Mouse (Mus musculus): Measurements from ENCODE around the gene Mpp2. TPM values are rescaled to one million over a fixed set of nuclear protein-coding genes. Genes with fewer than 3 reads are reported as not detected.
A peak's percentile ranks its signal among the peaks of the same experiment; 100 is the strongest.

Gene Mpp2
- polyA plus RNA-seq, 1 experiment from 2014 or later, result 24.1 TPM

GRCm38 (mm10) chr11:102084159-102084558, 4.2 kb downstream of the Mpp2 start:
- 14% methylated on average over 7 of the region's 7 CpGs for WGBS
- Histone ChIP-seq H3K36me3 (ENCODE audit: control insufficient read depth, insufficient read depth) (peaks cover 2% of the 10 kb centered on the region; the same call in 1 of the 2 replicates), H3K27me3 (replicated peaks; ENCODE audit: control insufficient read depth, insufficient read depth, low read length) (no peaks in the 10 kb centered on the region)

GRCm38 (mm10) chr11:102083193-102083592, 5.1 kb downstream of the Mpp2 start:
- WGBS, result 34% methylated on average over 4 of the region's 4 CpGs
- peaks cover 34% of the 10 kb centered on the region for H3K4me1 ChIP-seq (replicated peaks; ENCODE audit: control insufficient read depth, insufficient read depth, low read length)
- H3K27me3 ChIP-seq (replicated peaks; ENCODE audit: control insufficient read depth, insufficient read depth, low read length), result no peaks in the 10 kb centered on the region
- H3K9ac ChIP-seq (replicated peaks; ENCODE audit: low read depth, low read length), result no peak overlapping the region
- no peaks in the 10 kb centered on the region for H3K9me3 ChIP-seq (ENCODE audit: control insufficient read depth, low read length)
- ATAC-seq, result no peak
- no peak overlapping the region for H3K4me2 ChIP-seq (ENCODE audit: low read length)
- H3K27ac ChIP-seq (ENCODE audit: low read length), result no peak overlapping the region
- H3K36me3 ChIP-seq (ENCODE audit: control insufficient read depth, insufficient read depth), result peaks cover 2% of the 10 kb centered on the region; the same call in 1 of the 2 replicates
- no peak overlapping the region for H3K4me3 ChIP-seq (replicated peaks; ENCODE audit: low read length)

More at GRCm38 (mm10) chr11:102084159-102084558, 4.2 kb downstream of the Mpp2 start:
- H3K4me2 ChIP-seq (ENCODE audit: low read length), result no peak overlapping the region
- no peaks in the 10 kb centered on the region for H3K9me3 ChIP-seq (ENCODE audit: control insufficient read depth, low read length)
- H3K4me3 ChIP-seq (replicated peaks; ENCODE audit: low read length), result no peak overlapping the region
- H3K4me1 ChIP-seq (replicated peaks; ENCODE audit: control insufficient read depth, insufficient read depth, low read length), result peaks cover 39% of the 10 kb centered on the region
- no peak for ATAC-seq
- H3K27ac ChIP-seq (ENCODE audit: low read length), result no peak overlapping the region
- no peak overlapping the region for H3K9ac ChIP-seq (replicated peaks; ENCODE audit: low read depth, low read length)

- H3K9me3 ChIP-seq (ENCODE audit: control insufficient read depth, low read length), result no peaks in the 10 kb centered on the region
- H3K4me2 ChIP-seq (ENCODE audit: low read length), result peak overlapping the region; percentile 97
- peak overlapping the region; percentile 76 for H3K9ac ChIP-seq (replicated peaks; ENCODE audit: low read depth, low read length)
- under 1% methylated on average over 18 of the region's 18 CpGs for WGBS
- peaks cover 34% of the 10 kb centered on the region for H3K4me1 ChIP-seq (replicated peaks; ENCODE audit: control insufficient read depth, insufficient read depth, low read length)
- peaks cover 2% of the 10 kb centered on the region; the same call in 1 of the 2 replicates for H3K36me3 ChIP-seq (ENCODE audit: control insufficient read depth, insufficient read depth)
- no peaks in the 10 kb centered on the region for H3K27me3 ChIP-seq (replicated peaks; ENCODE audit: control insufficient read depth, insufficient read depth, low read length)
- H3K4me3 ChIP-seq (replicated peaks; ENCODE audit: low read length), result peak overlapping the region; percentile 53
- no peak overlapping the region for H3K27ac ChIP-seq (ENCODE audit: low read length)
- ATAC-seq, result peak; percentile 90
Observed at GRCm38 (mm10) chr11:102082322-102082721, 6.0 kb downstream of the Mpp2 start.

GRCm38 (mm10) chr11:102073722-102074121, 14.6 kb downstream of the Mpp2 start:
- no peaks in the 10 kb centered on the region for H3K9me3 ChIP-seq (ENCODE audit: control insufficient read depth, low read length)
- 82% methylated on average over 14 of the region's 14 CpGs for WGBS
- no peak overlapping the region for H3K4me3 ChIP-seq (replicated peaks; ENCODE audit: low read length)
- ATAC-seq, result no peak
- H3K9ac ChIP-seq (replicated peaks; ENCODE audit: low read depth, low read length), result no peak overlapping the region
- H3K27ac ChIP-seq (ENCODE audit: low read length), result no peak overlapping the region
- no peaks in the 10 kb centered on the region for H3K27me3 ChIP-seq (replicated peaks; ENCODE audit: control insufficient read depth, insufficient read depth, low read length)
- no peaks in the 10 kb centered on the region for H3K36me3 ChIP-seq (ENCODE audit: control insufficient read depth, insufficient read depth)
- no peak overlapping the region for H3K4me2 ChIP-seq (ENCODE audit: low read length)
- H3K4me1 ChIP-seq (replicated peaks; ENCODE audit: control insufficient read depth, insufficient read depth, low read length), result peaks cover 10% of the 10 kb centered on the region

GRCm38 (mm10) chr11:102072729-102073128, 15.6 kb downstream of the Mpp2 start:
- Histone ChIP-seq H3K36me3 (ENCODE audit: control insufficient read depth, insufficient read depth) (no peaks in the 10 kb centered on the region), H3K4me3 (replicated peaks; ENCODE audit: low read length) (no peak overlapping the region), H3K4me1 (replicated peaks; ENCODE audit: control insufficient read depth, insufficient read depth, low read length) (peaks cover 12% of the 10 kb centered on the region), H3K27me3 (replicated peaks; ENCODE audit: control insufficient read depth, insufficient read depth, low read length) (no peaks in the 10 kb centered on the region), H3K4me2 (ENCODE audit: low read length) (no peak overlapping the region), H3K27ac (ENCODE audit: low read length) (no peak overlapping the region), H3K9me3 (ENCODE audit: control insufficient read depth, low read length) (no peaks in the 10 kb centered on the region), H3K9ac (replicated peaks; ENCODE audit: low read depth, low read length) (no peak overlapping the region)
- no peak for ATAC-seq
- 84% methylated on average over 5 of the region's 5 CpGs for WGBS

GRCm38 (mm10) chr11:102070426-102070825, 17.9 kb downstream of the Mpp2 start:
- H3K9me3 ChIP-seq (ENCODE audit: control insufficient read depth, low read length), result no peaks in the 10 kb centered on the region
- peak overlapping the region; percentile 35 for H3K4me2 ChIP-seq (ENCODE audit: low read length)
- no peak for ATAC-seq
- no peaks in the 10 kb centered on the region for H3K36me3 ChIP-seq (ENCODE audit: control insufficient read depth, insufficient read depth)
- H3K27ac ChIP-seq (ENCODE audit: low read length), result peak overlapping the region; percentile 9
- no peak overlapping the region for H3K4me3 ChIP-seq (replicated peaks; ENCODE audit: low read length)
- WGBS, result 3% methylated on average over 13 of the region's 13 CpGs
- H3K27me3 ChIP-seq (replicated peaks; ENCODE audit: control insufficient read depth, insufficient read depth, low read length), result no peaks in the 10 kb centered on the region
- no peak overlapping the region; the same call in 1 of the 2 replicates for H3K9ac ChIP-seq (replicated peaks; ENCODE audit: low read depth, low read length)
- peaks cover 12% of the 10 kb centered on the region for H3K4me1 ChIP-seq (replicated peaks; ENCODE audit: control insufficient read depth, insufficient read depth, low read length)

- Histone ChIP-seq H3K36me3 (ENCODE audit: control insufficient read depth, insufficient read depth) (no peaks in the 10 kb centered on the region), H3K27ac (ENCODE audit: low read length) (peak overlapping the region; percentile 48), H3K4me3 (replicated peaks; ENCODE audit: low read length) (no peak overlapping the region), H3K9me3 (ENCODE audit: control insufficient read depth, low read length) (no peaks in the 10 kb centered on the region), H3K9ac (replicated peaks; ENCODE audit: low read depth, low read length) (no peak overlapping the region), H3K4me2 (ENCODE audit: low read length) (peak overlapping the region; percentile 35; the same call in 1 of the 2 replicates), H3K4me1 (replicated peaks; ENCODE audit: control insufficient read depth, insufficient read depth, low read length) (peaks cover 12% of the 10 kb centered on the region), H3K27me3 (replicated peaks; ENCODE audit: control insufficient read depth, insufficient read depth, low read length) (no peaks in the 10 kb centered on the region)
- WGBS, result 47% methylated on average over 11 of the region's 11 CpGs
- peak; percentile 67; the same call in 1 of the 2 replicates for ATAC-seq
Observed at GRCm38 (mm10) chr11:102069633-102070032, 18.7 kb downstream of the Mpp2 start.

GRCm38 (mm10) chr11:102068969-102069368, 19.3 kb downstream of the Mpp2 start:
- no peak for ATAC-seq
- Histone ChIP-seq H3K36me3 (ENCODE audit: control insufficient read depth, insufficient read depth) (no peaks in the 10 kb centered on the region), H3K9me3 (ENCODE audit: control insufficient read depth, low read length) (no peaks in the 10 kb centered on the region), H3K27ac (ENCODE audit: low read length) (no peak overlapping the region), H3K4me1 (replicated peaks; ENCODE audit: control insufficient read depth, insufficient read depth, low read length) (peaks cover 12% of the 10 kb centered on the region), H3K9ac (replicated peaks; ENCODE audit: low read depth, low read length) (no peak overlapping the region), H3K4me3 (replicated peaks; ENCODE audit: low read length) (no peak overlapping the region), H3K27me3 (replicated peaks; ENCODE audit: control insufficient read depth, insufficient read depth, low read length) (no peaks in the 10 kb centered on the region), H3K4me2 (ENCODE audit: low read length) (no peak overlapping the region)
- WGBS, result 31% methylated on average over 2 of the region's 2 CpGs

- H3K27ac ChIP-seq (ENCODE audit: low read length), result no peak overlapping the region
- H3K4me3 ChIP-seq (replicated peaks; ENCODE audit: low read length), result no peak overlapping the region
- 88% methylated on average over 13 of the region's 13 CpGs for WGBS
- peaks cover 6% of the 10 kb centered on the region; the same call in 1 of the 2 replicates for H3K36me3 ChIP-seq (ENCODE audit: control insufficient read depth, insufficient read depth)
- ATAC-seq, result no peak
- H3K27me3 ChIP-seq (replicated peaks; ENCODE audit: control insufficient read depth, insufficient read depth, low read length), result no peaks in the 10 kb centered on the region
- no peaks in the 10 kb centered on the region for H3K9me3 ChIP-seq (ENCODE audit: control insufficient read depth, low read length)
- no peak overlapping the region for H3K9ac ChIP-seq (replicated peaks; ENCODE audit: low read depth, low read length)
- no peak overlapping the region for H3K4me2 ChIP-seq (ENCODE audit: low read length)
- H3K4me1 ChIP-seq (replicated peaks; ENCODE audit: control insufficient read depth, insufficient read depth, low read length), result peaks cover 3% of the 10 kb centered on the region; the same call in 1 of the 2 replicates
Observed at GRCm38 (mm10) chr11:102063076-102063475, 25.2 kb downstream of the Mpp2 start.
